Mouse (Mus musculus): ENCODE measurements around the gene Crnn. TPM values are rescaled to one million over a fixed set of nuclear protein-coding genes. Genes with fewer than 3 reads are reported as not detected.

Gene Crnn
- polyA plus RNA-seq, 1 experiment, result not detected

DNA sequence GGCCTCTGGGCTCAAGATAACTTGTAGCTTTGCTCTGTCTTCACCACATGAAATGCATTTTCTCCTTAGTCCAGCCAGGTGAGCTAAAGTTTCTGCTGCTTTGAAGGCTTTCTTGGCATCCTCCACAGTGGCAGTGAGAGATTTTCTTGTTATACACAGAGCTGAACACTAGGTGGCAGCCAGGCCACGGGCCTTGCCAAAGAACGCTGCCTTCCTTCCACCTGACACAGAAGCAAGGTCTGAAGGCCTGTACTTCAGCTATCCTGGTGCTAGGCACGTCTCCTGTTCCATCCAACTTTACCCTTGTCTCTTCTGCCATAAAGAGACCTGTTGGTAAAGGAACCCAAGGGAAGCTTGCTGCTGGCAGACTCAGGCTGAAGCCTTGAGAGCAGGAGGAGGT, 14.1 kb upstream of the Crnn start:
- DNase-seq, result peak; percentile 74
- H3K27ac ChIP-seq (ENCODE audit: insufficient read depth, low read depth, low read length), result no peak overlapping the region
- H3K27me3 ChIP-seq (replicated peaks; ENCODE audit: control insufficient read depth, insufficient read depth, low read length), result no peaks in the 10 kb centered on the region
- WGBS, result 5% methylated on average over 3 of the region's 3 CpGs
- TF ChIP-seq POLR2A (IDR thresholded peaks at IDR 0.05; ENCODE audit: low read depth, low read length), result no peak
- peak; percentile 87 for TF ChIP-seq CTCF (conservative IDR thresholded peaks at IDR 0.05; ENCODE audit: insufficient read depth, insufficient read length, low read depth, low read length)
- no peaks in the 10 kb centered on the region; the same call in 1 of the 2 replicates for H3K4me1 ChIP-seq (ENCODE audit: control insufficient read depth, insufficient read depth, low read length)
- no peak overlapping the region for H3K4me3 ChIP-seq (ENCODE audit: insufficient read depth, low read depth, low read length)
- no peaks in the 10 kb centered on the region for H3K36me3 ChIP-seq (ENCODE audit: control insufficient read depth, insufficient read depth, low read length)

- TF ChIP-seq CTCF (conservative IDR thresholded peaks at IDR 0.05; ENCODE audit: insufficient read depth, insufficient read length, low read depth, low read length) (no peak), POLR2A (IDR thresholded peaks at IDR 0.05; ENCODE audit: low read depth, low read length) (no peak)
- DNase-seq, result no peak
- 32% methylated on average over 6 of the region's 6 CpGs for WGBS
- Histone ChIP-seq H3K27me3 (replicated peaks; ENCODE audit: control insufficient read depth, insufficient read depth, low read length) (no peaks in the 10 kb centered on the region), H3K4me3 (ENCODE audit: insufficient read depth, low read depth, low read length) (no peak overlapping the region), H3K27ac (ENCODE audit: insufficient read depth, low read depth, low read length) (no peak overlapping the region), H3K4me1 (ENCODE audit: control insufficient read depth, insufficient read depth, low read length) (no peaks in the 10 kb centered on the region), H3K36me3 (ENCODE audit: control insufficient read depth, insufficient read depth, low read length) (no peaks in the 10 kb centered on the region)
These were observed 17.9 kb downstream of the Crnn start for GRCm38 (mm10) chr3:93162502-93162901.

- Histone ChIP-seq H3K27ac (ENCODE audit: insufficient read depth, low read depth, low read length) (no peak overlapping the region), H3K4me3 (ENCODE audit: insufficient read depth, low read depth, low read length) (no peak overlapping the region), H3K36me3 (ENCODE audit: control insufficient read depth, insufficient read depth, low read length) (no peaks in the 10 kb centered on the region), H3K27me3 (replicated peaks; ENCODE audit: control insufficient read depth, insufficient read depth, low read length) (no peaks in the 10 kb centered on the region), H3K4me1 (ENCODE audit: control insufficient read depth, insufficient read depth, low read length) (no peaks in the 10 kb centered on the region)
- no peak for DNase-seq
- TF ChIP-seq POLR2A (IDR thresholded peaks at IDR 0.05; ENCODE audit: low read depth, low read length) (no peak), CTCF (conservative IDR thresholded peaks at IDR 0.05; ENCODE audit: insufficient read depth, insufficient read length, low read depth, low read length) (no peak)
- WGBS, result 38% methylated on average over 1 of the region's 1 CpGs
These were observed 18.5 kb downstream of the Crnn start for GRCm38 (mm10) chr3:93162996-93163592.

DNA sequence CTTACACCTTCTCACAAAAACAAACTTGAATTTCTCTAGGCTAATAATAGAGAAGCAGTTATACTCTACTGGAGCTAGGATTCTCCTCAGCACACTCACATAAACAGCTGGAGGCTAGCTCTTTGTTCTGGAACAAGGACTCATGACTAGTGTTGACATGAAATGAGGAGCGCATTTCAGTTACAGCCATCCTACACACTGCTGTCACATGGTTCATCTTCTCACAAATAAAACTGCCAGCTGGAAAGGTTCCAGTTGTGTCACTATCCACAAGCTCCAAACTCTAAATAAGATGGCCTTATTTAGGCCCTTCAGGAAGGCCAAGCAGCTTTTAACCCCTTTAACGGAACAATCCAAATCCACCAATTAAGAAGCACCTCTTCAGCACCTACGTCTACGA, 36.3 kb downstream of the Crnn start:
- 77% methylated on average over 4 of the region's 4 CpGs for WGBS
- Histone ChIP-seq H3K36me3 (ENCODE audit: control insufficient read depth, insufficient read depth, low read length) (no peaks in the 10 kb centered on the region), H3K27ac (ENCODE audit: insufficient read depth, low read depth, low read length) (no peak overlapping the region), H3K27me3 (replicated peaks; ENCODE audit: control insufficient read depth, insufficient read depth, low read length) (no peaks in the 10 kb centered on the region), H3K4me1 (ENCODE audit: control insufficient read depth, insufficient read depth, low read length) (no peaks in the 10 kb centered on the region), H3K4me3 (ENCODE audit: insufficient read depth, low read depth, low read length) (no peak overlapping the region)
- no peak for DNase-seq
- TF ChIP-seq CTCF (conservative IDR thresholded peaks at IDR 0.05; ENCODE audit: insufficient read depth, insufficient read length, low read depth, low read length) (no peak), POLR2A (IDR thresholded peaks at IDR 0.05; ENCODE audit: low read depth, low read length) (no peak)

DNA sequence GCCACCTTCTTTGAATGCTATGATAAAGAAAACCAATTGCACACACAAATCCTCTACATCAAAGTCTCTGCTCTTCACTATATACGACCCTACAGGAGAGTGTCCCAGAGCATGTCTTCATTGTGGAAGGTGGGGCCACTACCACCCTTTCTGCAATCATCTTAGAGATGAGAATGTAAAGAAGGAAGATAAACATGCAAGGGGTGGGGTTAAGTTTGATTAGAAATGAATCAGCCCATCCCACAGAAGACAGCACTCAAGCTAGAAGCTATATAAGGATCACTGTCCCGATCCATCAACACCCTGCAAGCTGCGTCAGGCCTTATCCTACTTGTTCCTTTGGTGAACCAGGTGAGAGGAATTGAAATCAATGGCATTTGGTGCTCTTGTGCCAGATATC, 52.4 kb downstream of the Crnn start, which contains the start of gene Flg2:
Gene Flg2 (plus strand): TSS at position 301 of the 400 bp plus-strand sequence.
- no peaks in the 10 kb centered on the region for H3K4me1 ChIP-seq (ENCODE audit: control insufficient read depth, insufficient read depth, low read length)
- H3K36me3 ChIP-seq (ENCODE audit: control insufficient read depth, insufficient read depth, low read length), result no peaks in the 10 kb centered on the region
- WGBS, result 83% methylated on average over 3 of the region's 3 CpGs
- H3K4me3 ChIP-seq (ENCODE audit: insufficient read depth, low read depth, low read length), result no peak within 1 kb of the TSS
- no peaks in the 10 kb centered on the region for H3K27me3 ChIP-seq (replicated peaks; ENCODE audit: control insufficient read depth, insufficient read depth, low read length)
- H3K27ac ChIP-seq (ENCODE audit: insufficient read depth, low read depth, low read length), result no peak within 1 kb of the TSS
- TF ChIP-seq POLR2A (IDR thresholded peaks at IDR 0.05; ENCODE audit: low read depth, low read length) (no peak), CTCF (conservative IDR thresholded peaks at IDR 0.05; ENCODE audit: insufficient read depth, insufficient read length, low read depth, low read length) (no peak)
- DNase-seq, result no peak

Other genes starting within 250 kb of the Crnn start
- gene Lce3a, start 218.6 kb upstream of the Crnn start, polyA plus RNA-seq (2012; rRNA removed), result not detected in 2 replicates
- gene Lce3b, start 211.8 kb upstream of the Crnn start, polyA plus RNA-seq (2012; rRNA removed), result not detected in 2 replicates
- gene Lce3c, start 200.3 kb upstream of the Crnn start, polyA plus RNA-seq (2012; rRNA removed), result not detected in 2 replicates
- not detected in 2 replicates for gene Lce3d, start 187.4 kb upstream of the Crnn start, polyA plus RNA-seq (2012; rRNA removed)
- gene Lce3e, start 177.7 kb upstream of the Crnn start, polyA plus RNA-seq (2012; rRNA removed), result not detected in 2 replicates
- gene Lce3f, start 152.6 kb upstream of the Crnn start, polyA plus RNA-seq (2012; rRNA removed), result not detected in 2 replicates
- gene Crct1, start 129.1 kb upstream of the Crnn start, polyA plus RNA-seq (2012; rRNA removed), result not detected in 2 replicates
- gene Lce1m, start 125.7 kb upstream of the Crnn start, polyA plus RNA-seq (2012; rRNA removed), result not detected in 2 replicates
- not detected in 2 replicates for gene Gm4858, start 76.0 kb upstream of the Crnn start, polyA plus RNA-seq (2012; rRNA removed)
- gene Flg2, start 52.5 kb downstream of the Crnn start, polyA plus RNA-seq (2012; rRNA removed), result not detected in 2 replicates
- not detected in 2 replicates for gene Flg, start 128.7 kb downstream of the Crnn start, polyA plus RNA-seq (2012; rRNA removed)
- not detected in 2 replicates for gene Hrnr, start 175.0 kb downstream of the Crnn start, polyA plus RNA-seq (2012; rRNA removed)
- not detected in 2 replicates for gene Rptn, start 248.9 kb downstream of the Crnn start, polyA plus RNA-seq (2012; rRNA removed)

Measured in kidney, adult 2 months (tissue).